Mouse (Mus musculus): ENCODE data around the gene Susd6. TPM values are rescaled to one million over a fixed set of nuclear protein-coding genes. Genes with fewer than 3 reads are reported as not detected.

Susd6 gene
- total and polyA plus RNA-seq, 3 experiments: 7.8 to 11.0 (median 8.7) TPM

DNA sequence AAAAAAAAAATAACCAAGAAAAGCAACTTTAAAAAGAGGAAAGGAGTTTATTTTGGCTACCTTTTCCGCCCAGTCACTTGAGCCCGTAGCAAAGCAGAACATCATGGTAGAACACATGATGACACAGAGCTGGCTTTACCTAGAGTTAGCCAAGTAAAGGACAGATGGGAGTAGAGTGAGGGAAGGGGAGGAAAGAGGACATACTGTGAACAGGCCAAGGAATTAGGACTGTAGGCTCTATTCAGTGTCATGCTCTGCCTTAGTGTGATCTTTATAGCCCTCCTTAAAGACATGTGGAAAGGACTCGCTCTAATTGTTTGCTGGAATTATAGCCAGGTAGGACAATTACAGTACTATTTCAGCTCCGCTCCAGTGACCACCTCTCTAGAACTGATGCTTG, 74.9 kb downstream of the Susd6 start:
- TF ChIP-seq IRF4 (IDR thresholded peaks at IDR 0.05; ENCODE audit: low read depth, low read length) (no peak), UBTF (IDR thresholded peaks at IDR 0.05; ENCODE audit: low read depth, low read length) (no peak), SMC3 (IDR thresholded peaks at IDR 0.05; ENCODE audit: low read depth, low read length) (no peak), ZNF384 (IDR thresholded peaks at IDR 0.05; ENCODE audit: low read depth, low read length) (no peak), NRF1 (IDR thresholded peaks at IDR 0.05; ENCODE audit: low read depth, low read length) (no peak), MAZ (IDR thresholded peaks at IDR 0.05; ENCODE audit: low read depth, low read length) (no peak), CHD2 (IDR thresholded peaks at IDR 0.05; ENCODE audit: low read length) (no peak), HCFC1 (IDR thresholded peaks at IDR 0.05; ENCODE audit: low read depth, low read length) (no peak), JUN (IDR thresholded peaks at IDR 0.05; ENCODE audit: insufficient read depth, low read depth, low read length) (no peak)

DNA sequence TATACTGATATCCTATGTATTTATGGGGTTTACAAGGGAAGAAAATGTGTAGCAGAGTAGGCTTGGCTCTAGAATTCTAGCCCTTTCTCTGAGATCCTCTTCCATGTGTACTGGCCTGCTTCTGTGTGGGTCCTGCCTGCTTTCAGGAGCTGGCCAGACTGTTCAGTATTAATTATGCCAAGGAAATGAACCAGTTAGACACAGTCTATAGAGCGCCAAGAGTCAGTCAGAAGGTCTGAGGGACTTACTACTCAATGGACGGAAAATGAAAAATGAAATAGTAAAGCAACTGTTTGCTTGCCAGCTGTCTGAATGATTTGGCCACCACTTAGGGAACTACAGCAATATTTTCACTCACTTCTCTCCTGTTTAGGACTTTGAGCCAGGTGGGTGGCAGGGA, 75.7 kb downstream of the Susd6 start:
- no peak overlapping the region for H3K4me3 ChIP-seq (replicated peaks in 1 of 3; ENCODE audit: low read depth in 2 of 3, low read length in 2 of 3, poor library complexity in 1 of 3)
- H3K36me3 ChIP-seq (replicated peaks in 1 of 2; ENCODE audit: control insufficient read depth in 1 of 2, insufficient read depth in 1 of 2, low read length in 1 of 2): peaks cover 11 to 51% of the 10 kb centered on the region in 2 experiments
- in situ Hi-C loops (cut with MboI; ENCODE audit: low pct_ligation_motif_present, low pct_unique_long_range_greater_than_20kb, low sequenced_read_pairs) (no loop called here), dilution Hi-C loops (cut with MboI; ENCODE audit: extremely low pct_ligation_motif_present, extremely low pct_unique_long_range_greater_than_20kb, low sequenced_read_pairs) (no loop called here)
- H3K9ac ChIP-seq (ENCODE audit: insufficient read depth, low read depth): no peak overlapping the region
- no peaks in the 10 kb centered on the region for H3K27me3 ChIP-seq (replicated peaks)
- H3K79me2 ChIP-seq (replicated peaks; ENCODE audit: control insufficient read depth, extremely low read depth, insufficient read depth, poor library complexity, severe bottlenecking): no peaks in the 10 kb centered on the region
- no peaks in the 10 kb centered on the region for H3K9me3 ChIP-seq (replicated peaks; ENCODE audit: low read length)
- TF ChIP-seq USF1 (IDR thresholded peaks at IDR 0.05; ENCODE audit: low read depth, low read length): no peak
- no peak for TF ChIP-seq RAD21 (IDR thresholded peaks at IDR 0.05; ENCODE audit: low read depth, low read length)
- no peak for TF ChIP-seq ZMIZ1 (IDR thresholded peaks at IDR 0.05; ENCODE audit: low read depth, low read length)
- no peak for TF ChIP-seq CHD2 (IDR thresholded peaks at IDR 0.05; ENCODE audit: low read length)
- H3K4me2 ChIP-seq (ENCODE audit: insufficient read depth, low read depth, poor library complexity, severe bottlenecking): no peak overlapping the region
- H3K27ac ChIP-seq (ENCODE audit: insufficient read depth, low read depth): no peak overlapping the region
- H3K4me1 ChIP-seq (ENCODE audit: control insufficient read depth in 1 of 2, insufficient read depth in 2 of 2): peaks cover 2 to 14% of the 10 kb centered on the region in 2 experiments; a peak in 3 of 4 replicates
- no peak for DNase-seq (ENCODE audit: extremely low read depth)

More for the DNA sequence above, 74.9 kb downstream of the Susd6 start:
- H3K27ac ChIP-seq (ENCODE audit: insufficient read depth, low read depth): no peak overlapping the region
- H3K9ac ChIP-seq (ENCODE audit: insufficient read depth, low read depth): no peak overlapping the region
- H3K79me2 ChIP-seq (replicated peaks; ENCODE audit: control insufficient read depth, extremely low read depth, insufficient read depth, poor library complexity, severe bottlenecking): 0 out of 2 replicates have a peak, but pooled peaks cover 2% of the 10 kb centered on the region
- H3K27me3 ChIP-seq (replicated peaks): no peaks in the 10 kb centered on the region
- no peak for DNase-seq (ENCODE audit: extremely low read depth)
- H3K36me3 ChIP-seq (replicated peaks in 1 of 2; ENCODE audit: control insufficient read depth in 1 of 2, insufficient read depth in 1 of 2, low read length in 1 of 2): peaks cover 7 to 43% of the 10 kb centered on the region in 2 experiments
- peaks cover 2 to 18% of the 10 kb centered on the region in 2 experiments; a peak in 3 of 4 replicates for H3K4me1 ChIP-seq (ENCODE audit: control insufficient read depth in 1 of 2, insufficient read depth in 2 of 2)
- H3K9me3 ChIP-seq (replicated peaks; ENCODE audit: low read length): no peaks in the 10 kb centered on the region
- no peak overlapping the region for H3K4me2 ChIP-seq (ENCODE audit: insufficient read depth, low read depth, poor library complexity, severe bottlenecking)
- dilution Hi-C loops (cut with MboI; ENCODE audit: extremely low pct_ligation_motif_present, extremely low pct_unique_long_range_greater_than_20kb, low sequenced_read_pairs) (no loop called here), in situ Hi-C loops (cut with MboI; ENCODE audit: low pct_ligation_motif_present, low pct_unique_long_range_greater_than_20kb, low sequenced_read_pairs) (no loop called here)
- H3K4me3 ChIP-seq (replicated peaks in 1 of 3; ENCODE audit: low read depth in 2 of 3, low read length in 2 of 3, poor library complexity in 1 of 3): no peak overlapping the region

DNA sequence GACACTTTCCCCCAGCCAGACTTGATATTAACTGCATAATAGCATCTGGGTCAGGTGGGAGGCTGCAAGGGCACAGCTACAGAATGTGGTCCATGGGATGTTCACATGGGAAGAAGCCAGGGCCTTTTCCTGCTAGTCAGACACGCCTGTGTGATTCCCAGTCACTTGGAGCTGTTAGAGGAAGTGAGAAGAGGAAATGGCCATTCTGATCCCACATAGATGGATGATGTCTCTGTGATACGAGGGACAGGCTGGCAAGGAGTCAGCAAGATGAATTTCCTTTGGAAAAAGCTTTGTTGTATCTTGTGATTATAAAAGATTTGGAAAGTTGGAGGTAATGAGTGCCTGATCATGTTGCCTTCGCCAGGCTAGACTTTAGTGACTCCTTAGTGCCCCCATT, 76.8 kb downstream of the Susd6 start:
- no peak for DNase-seq (ENCODE audit: extremely low read depth)
- in situ Hi-C loops (cut with MboI; ENCODE audit: low pct_ligation_motif_present, low pct_unique_long_range_greater_than_20kb, low sequenced_read_pairs) (no loop called here), dilution Hi-C loops (cut with MboI; ENCODE audit: extremely low pct_ligation_motif_present, extremely low pct_unique_long_range_greater_than_20kb, low sequenced_read_pairs) (no loop called here)
- no peak for TF ChIP-seq JUN (IDR thresholded peaks at IDR 0.05; ENCODE audit: insufficient read depth, low read depth, low read length)
- Histone ChIP-seq H3K36me3 (replicated peaks in 1 of 2; ENCODE audit: control insufficient read depth in 1 of 2, insufficient read depth in 1 of 2, low read length in 1 of 2) (peaks cover 11 to 54% of the 10 kb centered on the region in 2 experiments), H3K27me3 (replicated peaks) (no peaks in the 10 kb centered on the region), H3K4me3 (replicated peaks in 1 of 3; ENCODE audit: low read depth in 2 of 3, low read length in 2 of 3, poor library complexity in 1 of 3) (no peak overlapping the region), H3K4me1 (ENCODE audit: control insufficient read depth in 1 of 2, insufficient read depth in 2 of 2) (peaks cover 0 to 7% of the 10 kb centered on the region in 2 experiments; a peak in 2 of 4 replicates), H3K79me2 (replicated peaks; ENCODE audit: control insufficient read depth, extremely low read depth, insufficient read depth, poor library complexity, severe bottlenecking) (no peaks in the 10 kb centered on the region), H3K27ac (ENCODE audit: insufficient read depth, low read depth) (no peak overlapping the region), H3K9ac (ENCODE audit: insufficient read depth, low read depth) (no peak overlapping the region), H3K9me3 (replicated peaks; ENCODE audit: low read length) (no peaks in the 10 kb centered on the region), H3K4me2 (ENCODE audit: insufficient read depth, low read depth, poor library complexity, severe bottlenecking) (no peak overlapping the region)

Data from CH12.LX (cell line).